9 mouse cellular contexts compared by ENCODE assay signal in genomic region chr11:29714789-29715188, GRCm38 (mm10). TPM values are rescaled to one million over a fixed set of nuclear protein-coding genes. Genes with fewer than 3 reads are reported as not detected.
DNase-seq lines count a peak whose midpoint lies in the region; TF ChIP-seq lines count a peak whose summit lies in the region.
"Had no signal": no experiment of that assay in that cellular context is flagged by ENCODE, and none has a peak within 500 bp of the region (broad histone marks: within the 10 kb centered on the region; RNA-seq: fewer than 3 reads in every experiment).

No protein-coding gene starts in this region.

- H3K27me3 ChIP-seq in kidney, adult 2 months (replicated peaks; ENCODE audit: control insufficient read depth, insufficient read depth, low read length) = no peaks in the 10 kb centered on the region
- H3K27me3 ChIP-seq: hindbrain, embryonic 15.5 days had no signal

- peak; percentile 22; the same call in 1 of the 2 replicates for TF ChIP-seq CTCF in kidney, adult 2 months (conservative IDR thresholded peaks at IDR 0.05; ENCODE audit: insufficient read depth, insufficient read length, low read depth, low read length)

- no peak overlapping the region for H3K4me3 ChIP-seq in kidney, adult 2 months (ENCODE audit: insufficient read depth, low read depth, low read length)
- H3K4me3 ChIP-seq: hindbrain, embryonic 15.5 days had no signal

- peak; percentile 36 for DNase-seq in adrenal gland, postnatal 10 days
- DNase-seq in adrenal gland, adult 18-20 months (ENCODE audit: low spot score in 2 of 2) = no peak
- DNase-seq in kidney, adult 2 months = peak; percentile 66
- DNase-seq in kidney, adult 11 months = no peak
- peak; percentile 8 for DNase-seq in urinary bladder, postnatal 14 days (ENCODE audit: low spot score)
- DNase-seq in urinary bladder, adult 18-20 months (ENCODE audit: low spot score in 2 of 2) = no peak
- DNase-seq in yolk sac, embryonic 10.5 days (ENCODE audit: low spot score) = no peak
- no peak for DNase-seq in spleen, postnatal 36 days (ENCODE audit: low spot score in 2 of 2)

- peaks cover 5% of the 10 kb centered on the region for H3K4me1 ChIP-seq in kidney, adult 2 months (ENCODE audit: control insufficient read depth, insufficient read depth, low read length)

- TF ChIP-seq POLR2A in kidney, adult 2 months (IDR thresholded peaks at IDR 0.05; ENCODE audit: low read depth, low read length) = no peak

- H3K36me3 ChIP-seq in kidney, adult 2 months (ENCODE audit: control insufficient read depth, insufficient read depth, low read length) = no peaks in the 10 kb centered on the region

- H3K27ac ChIP-seq in kidney, adult 2 months (ENCODE audit: insufficient read depth, low read depth, low read length) = no peak overlapping the region
- H3K27ac ChIP-seq: hindbrain, embryonic 15.5 days had no signal

- whole genome bisulfite sequencing in kidney, adult 2 months = 72% methylated on average over 2 of the region's 2 CpGs

RNA-seq across cellular contexts. Expression of gene Rtn4, which starts 22.0 kb away (rescaled TPM):
- 100 to 1,000 TPM; 297 to 308 TPM for total RNA-seq in adrenal gland, postnatal 10 days (2021)
- 100 to 1,000 TPM; 330 to 492 TPM for total RNA-seq in adrenal gland, adult 18-20 months (2021)
- polyA plus RNA-seq in kidney, adult 2 months (2012; rRNA removed) = 56.1 and 72.2 TPM in 2 replicates

Comparison
In these comparisons a context has a peak if more than half of its experiments do, and no peak if none do; other contexts are left out.
1. DNase-seq: peak in adrenal gland, postnatal 10 days (single experiment), kidney, adult 2 months (single experiment) and urinary bladder, postnatal 14 days (single experiment); none in adrenal gland, adult 18-20 months (0 of 2), kidney, adult 11 months (single experiment), urinary bladder, adult 18-20 months (0 of 2), yolk sac, embryonic 10.5 days (single experiment) and spleen, postnatal 36 days (0 of 2).